Mouse (Mus musculus): ENCODE measurements around the gene Rbp7. TPM values are rescaled to one million over a fixed set of nuclear protein-coding genes. Genes with fewer than 3 reads are reported as not detected.
"Not testable (repeated sequence)": the region's sequence is repeated elsewhere in the genome, so short reads cannot be mapped to it uniquely, and the experiment has no call there.

Gene Rbp7
- 10 to 100 TPM; 14.6 to 15.4 TPM for total RNA-seq (2021)
- long read RNA-seq, experiment 1, transcript Rbp7-201 (4 exons, 619 nt) = major isoform, 26 of 28 reads
- long read RNA-seq, experiment 1, partial matches to known transcripts = 1 of 28 reads
- long read RNA-seq, experiment 1, other reads (novel, unspliced or antisense) = 1 of 28 reads
- long read RNA-seq, experiment 2, transcript Rbp7-201 (4 exons, 619 nt) = major isoform, 9 of 9 reads
- long read RNA-seq, experiment 2, partial matches to known transcripts = 0 of 9 reads
- long read RNA-seq, experiment 2, other reads (novel, unspliced or antisense) = 0 of 9 reads

DNA sequence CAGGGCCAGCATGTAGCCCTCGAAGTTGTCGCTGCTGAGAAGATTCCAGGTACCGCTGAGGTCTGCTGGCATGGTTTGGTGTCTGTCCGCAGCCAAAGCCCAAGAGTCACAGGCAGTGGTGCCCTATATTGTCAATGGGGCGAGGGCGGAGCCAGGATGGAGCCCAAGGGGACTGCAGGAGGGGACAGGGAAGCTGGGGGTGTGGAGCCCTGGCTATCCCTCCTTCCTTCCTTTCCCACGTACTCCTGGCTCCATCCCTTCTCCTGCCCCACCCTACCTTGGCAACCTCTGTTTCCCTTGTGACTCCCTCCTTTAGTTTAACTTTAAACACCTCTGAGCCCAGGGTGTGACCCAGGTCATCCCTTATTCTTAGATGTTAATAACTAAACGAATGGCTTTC lies at the start of gene Rbp7:
Rbp7 (minus strand) TSS at position 100 of the 400 bp plus-strand sequence.
- DNase-seq (ENCODE audit: low spot score) = peak; percentile 17

DNA sequence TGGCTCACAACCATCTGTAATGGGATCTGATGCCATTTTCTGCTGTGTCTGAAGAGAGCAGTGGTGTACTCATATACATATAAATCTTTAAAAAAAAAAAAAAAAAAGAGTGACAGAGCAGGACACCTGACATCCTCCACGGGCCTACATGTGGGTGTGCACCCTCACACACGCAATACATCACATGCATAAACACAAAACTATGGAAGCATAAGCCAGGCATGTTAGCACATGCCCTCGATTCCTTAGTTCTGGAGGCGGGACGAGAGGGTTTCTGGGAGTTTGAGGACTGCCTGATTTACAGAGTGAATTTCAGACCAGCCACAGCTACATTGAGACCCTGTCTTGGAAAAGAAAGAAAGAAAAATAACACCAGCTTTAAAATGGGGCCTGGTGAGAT lies 49.6 kb upstream of the Rbp7 start:
- no peak for DNase-seq (ENCODE audit: low spot score)

DNA sequence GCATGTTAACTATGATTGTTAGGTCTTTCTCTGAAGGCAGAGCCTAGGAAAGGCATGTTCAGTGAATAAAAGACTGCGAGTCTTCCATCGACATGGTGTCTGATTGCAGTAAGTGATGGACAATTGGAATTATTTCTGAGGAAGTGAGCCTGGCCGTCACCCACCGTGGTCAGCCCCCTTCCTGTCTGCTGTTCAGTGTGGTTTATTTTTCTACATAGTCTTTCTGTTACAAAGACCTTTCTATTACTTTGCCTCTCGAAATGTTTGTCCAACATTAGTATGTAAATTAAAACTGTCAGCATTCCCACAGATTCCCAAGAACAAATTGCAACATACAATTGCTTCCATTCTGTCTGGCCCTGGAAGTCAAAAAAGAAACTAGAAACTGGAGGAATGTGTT lies 45.0 kb upstream of the Rbp7 start:
- no peak for DNase-seq (ENCODE audit: low spot score)

DNA sequence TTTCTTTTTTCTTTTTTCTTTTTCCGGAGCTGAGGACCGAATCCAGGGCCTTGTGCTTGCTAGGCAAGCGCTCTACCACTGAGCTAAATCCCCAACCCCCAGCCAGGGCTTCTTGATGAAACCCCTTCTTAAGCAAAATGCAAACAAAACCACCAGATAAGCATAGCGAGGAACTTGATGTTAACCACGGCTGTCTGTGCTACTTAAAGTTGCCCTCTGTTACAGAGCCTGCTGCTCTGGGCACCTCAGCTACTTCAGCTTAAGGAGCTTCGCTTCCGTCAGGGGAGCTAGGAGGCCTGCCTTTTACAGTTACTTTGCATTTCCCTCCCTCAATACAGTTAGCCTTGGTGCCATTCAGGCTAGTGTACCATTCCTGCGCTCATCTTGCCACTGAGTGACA lies 44.1 kb upstream of the Rbp7 start:
- DNase-seq (ENCODE audit: low spot score) = no peak

DNA sequence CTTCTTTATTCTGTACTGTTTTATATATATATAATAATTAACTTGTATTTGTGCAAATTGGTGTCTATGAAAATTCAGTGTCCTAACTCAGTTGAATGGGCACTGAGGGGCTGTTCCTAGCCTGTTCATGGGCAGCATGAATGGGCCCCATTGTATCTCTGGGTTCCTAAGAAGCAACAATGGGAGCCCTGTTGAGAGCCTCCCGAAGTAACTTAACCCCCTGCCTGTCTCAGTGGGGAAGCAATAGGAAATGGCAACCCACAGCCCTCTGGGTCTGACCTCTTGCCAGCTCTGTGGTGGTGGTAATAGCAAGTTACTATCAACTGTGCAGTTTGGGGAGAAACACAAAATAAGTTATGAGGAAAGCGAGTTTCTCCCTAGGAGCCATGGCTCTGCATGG lies 41.8 kb upstream of the Rbp7 start:
- no peak for DNase-seq (ENCODE audit: low spot score)

DNA sequence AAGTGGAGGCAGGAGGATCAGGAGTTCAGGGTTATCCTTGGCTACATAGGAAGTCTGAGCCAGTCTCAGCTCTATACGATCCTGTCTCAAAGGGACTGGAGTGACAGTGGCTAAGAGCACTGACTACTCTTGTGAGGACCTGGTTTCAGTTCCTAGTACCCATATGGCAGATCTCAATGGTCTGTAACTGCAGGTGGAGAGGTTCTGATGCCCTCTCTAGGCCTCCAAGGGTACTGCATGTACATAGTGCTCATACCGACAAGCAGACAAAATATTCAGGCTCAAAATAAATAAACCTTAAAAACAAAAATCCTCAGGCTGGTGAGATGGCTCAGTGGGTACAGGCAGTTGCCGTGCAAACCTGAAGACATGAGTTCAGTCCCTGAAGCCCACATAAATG lies 36.4 kb upstream of the Rbp7 start:
- DNase-seq (ENCODE audit: low spot score) = no peak

DNA sequence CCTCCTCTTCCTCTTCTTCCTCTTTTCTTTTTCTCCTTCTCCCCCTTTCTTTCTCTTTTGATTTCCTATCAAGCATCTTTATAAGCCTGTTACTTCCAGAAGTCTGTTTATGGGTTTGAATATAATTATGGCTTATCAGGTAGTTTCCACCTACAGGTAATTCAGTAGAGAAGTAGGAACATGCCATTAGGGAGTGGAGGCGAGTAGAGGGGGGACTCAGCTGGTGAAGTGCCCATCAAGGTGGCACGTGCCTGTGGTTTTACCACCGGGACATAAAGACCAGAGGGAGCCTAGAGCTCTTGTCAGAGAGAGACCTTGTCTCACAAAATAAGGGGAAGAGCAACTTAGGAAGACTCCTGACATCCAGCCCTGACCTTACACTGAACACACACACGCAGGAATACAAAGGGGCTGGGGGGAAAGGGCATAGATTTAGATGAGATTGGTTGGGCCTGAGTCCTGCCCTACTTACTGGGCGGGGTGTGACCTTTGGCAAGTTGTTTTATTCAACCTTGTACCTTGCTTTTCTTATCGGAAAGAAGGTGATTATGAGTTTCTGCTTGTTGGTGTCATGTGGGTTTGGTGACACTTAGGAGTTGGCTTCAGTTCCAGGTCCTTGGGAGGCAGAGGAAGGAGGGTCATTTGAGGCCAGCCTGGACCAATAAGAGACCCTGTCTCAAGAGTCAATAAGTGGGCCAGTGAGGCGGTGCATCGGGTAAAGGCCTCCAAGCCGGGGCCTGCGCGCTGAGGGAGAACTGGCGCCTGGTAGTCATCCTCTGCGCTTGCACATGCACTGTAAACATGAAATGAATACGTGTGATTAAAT lies 34.9 kb upstream of the Rbp7 start:
- no peak for DNase-seq (ENCODE audit: low spot score)

DNA sequence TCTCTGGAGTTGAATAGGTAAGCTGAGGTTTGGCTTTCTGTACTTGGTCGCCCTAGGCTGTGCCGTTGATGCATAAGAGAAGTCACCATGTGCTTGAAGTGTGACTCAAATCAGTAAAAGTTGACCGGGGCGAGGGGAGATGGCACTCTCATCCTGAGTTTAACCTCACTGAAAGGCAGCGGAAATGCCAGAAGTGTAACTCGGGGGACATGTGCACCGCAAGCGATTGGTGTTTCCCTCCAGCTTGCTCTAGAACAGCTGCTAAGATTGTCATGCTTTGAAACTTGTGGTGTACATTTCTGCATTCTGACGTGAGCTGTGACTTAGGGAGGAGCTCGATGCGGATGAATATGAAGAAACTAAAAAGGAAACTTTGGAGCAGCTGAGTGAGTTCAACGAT lies 33.0 kb upstream of the Rbp7 start:
- no peak for DNase-seq (ENCODE audit: low spot score)

DNA sequence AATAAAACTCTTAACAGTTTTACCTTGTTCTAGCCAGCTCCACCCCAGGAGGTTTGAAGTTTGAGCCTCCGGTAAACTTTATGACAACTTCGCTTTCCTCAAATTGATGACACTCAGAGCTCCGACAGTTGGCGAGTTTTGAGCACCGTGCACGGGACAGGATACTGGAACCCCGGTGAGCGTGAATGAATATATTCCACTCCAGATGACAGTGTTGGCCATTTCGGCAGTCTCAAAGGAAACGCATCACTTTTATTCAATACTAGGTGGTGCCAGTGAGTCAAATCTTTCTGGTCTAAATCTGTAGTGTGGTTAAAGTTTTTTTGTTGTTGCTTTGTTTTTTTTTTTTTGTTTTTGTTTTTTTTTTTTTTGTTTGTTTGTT lies 31.0 kb upstream of the Rbp7 start:
- no peak for DNase-seq (ENCODE audit: low spot score)

DNA sequence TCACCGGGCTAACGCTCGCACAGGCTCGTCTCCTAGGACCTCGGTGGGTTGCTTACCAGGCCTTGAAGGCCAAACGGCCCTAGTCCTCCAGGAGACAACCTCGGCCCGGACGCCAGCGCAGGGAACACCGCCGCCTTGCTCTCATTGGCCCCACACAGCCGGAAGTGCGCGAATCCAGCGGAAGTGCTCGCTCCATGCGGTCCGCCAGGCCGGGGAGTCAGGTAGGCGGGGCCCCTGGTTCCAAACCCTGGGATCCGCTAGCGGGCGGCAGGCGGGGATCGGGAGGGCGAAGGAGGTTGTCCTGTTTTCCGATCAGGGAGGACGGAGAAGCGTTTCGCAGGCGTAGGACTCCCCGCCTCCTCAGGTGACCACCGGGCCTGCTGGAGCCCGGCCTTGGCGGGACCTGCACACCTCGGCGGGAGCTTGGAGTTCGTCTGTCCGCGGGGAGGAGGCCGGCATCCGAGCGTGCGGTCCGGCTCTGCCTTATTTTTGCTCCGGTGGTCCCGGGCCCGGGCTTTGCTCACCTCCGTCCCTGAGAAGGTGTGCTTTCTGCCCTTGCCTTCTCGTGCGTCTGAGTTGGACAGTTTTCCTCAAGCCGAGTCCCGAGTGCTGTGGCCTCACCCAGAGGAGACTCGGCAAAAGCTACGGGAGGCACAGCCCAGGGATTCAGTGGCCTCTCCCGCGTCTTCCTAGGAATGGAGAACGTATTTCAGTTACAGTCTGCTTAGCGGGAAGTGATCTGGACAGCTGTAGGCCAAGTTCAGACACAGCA lies 30.5 kb upstream of the Rbp7 start, which contains the start of the genes Nmnat1 and Lzic:
Nmnat1 (minus strand) TSS at position 150 of the 772 bp plus-strand sequence.
Lzic (plus strand) TSS at position 177 of the 772 bp plus-strand sequence.
- DNase-seq (ENCODE audit: low spot score) = peak; percentile 94

DNA sequence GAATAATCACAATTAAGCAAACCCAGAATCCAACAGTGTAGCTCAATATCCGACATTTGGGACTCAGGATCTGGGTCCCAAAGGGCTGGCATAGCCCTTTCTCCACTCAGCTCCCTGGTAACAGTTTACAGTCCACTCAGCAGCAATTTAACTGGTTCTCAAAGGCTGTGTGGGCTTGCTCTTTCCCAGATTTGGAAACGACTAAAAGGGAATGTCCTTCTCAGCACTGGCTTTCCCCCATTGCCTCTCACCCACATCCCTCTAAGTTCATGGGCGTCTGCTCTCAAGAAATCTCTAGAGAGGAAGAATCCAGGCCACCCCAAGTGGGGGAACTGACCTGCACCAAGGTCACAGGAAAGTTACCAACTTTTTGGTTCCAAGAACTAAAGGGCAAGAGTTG lies 29.8 kb upstream of the Rbp7 start:
- no peak for DNase-seq (ENCODE audit: low spot score)

DNA sequence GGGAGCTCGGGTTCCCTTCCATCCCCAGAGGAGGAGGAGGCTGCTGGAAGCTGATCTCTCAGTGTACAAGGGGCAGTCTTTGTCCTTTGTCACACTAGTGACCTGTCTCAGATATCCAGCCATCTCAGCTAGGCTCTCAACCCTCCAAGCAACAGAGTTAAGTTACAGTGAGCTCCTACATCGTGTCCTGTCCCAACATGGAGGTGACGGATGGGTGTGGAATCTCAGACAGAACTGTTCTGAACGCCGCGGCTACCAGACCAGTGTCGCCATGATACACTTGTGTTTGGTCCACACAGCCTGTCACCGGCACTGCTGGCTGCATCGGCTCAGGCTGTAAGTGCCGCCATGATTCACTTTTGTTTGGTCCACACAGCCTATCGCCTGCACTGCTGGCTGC lies 22.3 kb upstream of the Rbp7 start, which contains the start of gene Tmem274:
Tmem274 (plus strand) TSS at position 301 of the 400 bp plus-strand sequence.
- no peak for DNase-seq (ENCODE audit: low spot score)

DNA sequence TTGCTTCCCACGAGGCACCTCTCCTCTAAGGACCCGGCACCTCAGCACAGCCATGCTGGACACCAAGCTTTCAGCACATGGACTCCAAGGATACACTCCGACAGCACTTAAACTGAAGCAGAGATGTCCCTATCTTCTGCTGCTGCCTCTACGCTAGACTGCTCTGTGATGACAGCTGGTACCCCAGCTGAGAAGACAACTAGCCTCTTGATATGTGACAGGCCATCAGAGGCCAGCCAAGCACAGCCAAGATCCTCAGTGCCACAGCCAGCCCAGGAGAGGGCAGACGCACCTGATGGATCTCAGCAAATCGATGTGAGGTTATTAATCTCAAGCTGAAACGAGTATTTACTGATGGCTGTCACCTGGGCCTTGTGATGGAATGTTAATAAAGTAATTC lies 20.3 kb upstream of the Rbp7 start:
- DNase-seq (ENCODE audit: low spot score) = no peak

DNA sequence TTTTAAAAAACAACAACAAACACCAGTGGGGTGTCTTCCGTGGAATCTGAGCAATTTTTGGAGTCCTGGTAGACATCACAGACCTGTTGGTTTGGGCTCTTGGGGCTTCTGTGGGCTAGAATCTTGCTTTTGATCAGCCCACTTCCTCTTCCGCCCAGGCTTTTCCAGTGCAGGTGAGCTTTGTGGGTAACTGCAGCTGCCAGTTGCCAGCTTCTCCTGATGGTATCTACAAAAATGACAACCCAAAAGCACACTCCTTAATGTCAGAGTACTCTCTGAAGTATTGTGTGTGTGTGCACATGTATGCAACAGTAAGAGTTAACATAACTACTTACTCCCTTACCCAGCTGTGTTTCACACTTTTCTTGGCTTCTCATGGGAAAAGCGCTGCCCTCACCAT lies 14.8 kb upstream of the Rbp7 start:
- no peak for DNase-seq (ENCODE audit: low spot score)

DNA sequence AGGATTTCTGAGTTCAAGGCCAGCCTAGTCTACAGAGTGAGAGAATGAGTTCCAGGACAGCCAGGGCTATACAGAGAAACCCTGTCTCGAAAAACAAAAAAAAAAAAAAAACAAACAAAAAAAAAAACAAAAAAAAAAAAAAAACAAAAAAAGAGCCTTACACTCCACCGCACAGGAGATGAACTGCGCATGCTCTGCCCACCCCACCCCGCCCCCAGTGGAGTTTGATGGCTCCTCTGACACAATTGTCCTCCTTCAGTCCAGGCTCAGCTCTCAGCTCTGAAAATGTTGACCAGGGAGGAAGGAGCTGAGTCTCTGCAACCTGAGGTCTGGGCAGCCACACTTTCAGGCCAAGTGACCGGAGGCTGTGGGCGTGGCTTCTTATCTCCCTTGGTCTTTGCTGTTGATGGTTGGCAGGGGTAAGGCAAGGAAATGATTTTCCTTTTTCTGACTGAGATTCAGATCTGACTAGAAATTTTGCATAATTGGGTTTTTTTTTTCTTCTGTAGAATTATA lies 8.7 kb upstream of the Rbp7 start:
- no peak for DNase-seq (ENCODE audit: low spot score)

DNA sequence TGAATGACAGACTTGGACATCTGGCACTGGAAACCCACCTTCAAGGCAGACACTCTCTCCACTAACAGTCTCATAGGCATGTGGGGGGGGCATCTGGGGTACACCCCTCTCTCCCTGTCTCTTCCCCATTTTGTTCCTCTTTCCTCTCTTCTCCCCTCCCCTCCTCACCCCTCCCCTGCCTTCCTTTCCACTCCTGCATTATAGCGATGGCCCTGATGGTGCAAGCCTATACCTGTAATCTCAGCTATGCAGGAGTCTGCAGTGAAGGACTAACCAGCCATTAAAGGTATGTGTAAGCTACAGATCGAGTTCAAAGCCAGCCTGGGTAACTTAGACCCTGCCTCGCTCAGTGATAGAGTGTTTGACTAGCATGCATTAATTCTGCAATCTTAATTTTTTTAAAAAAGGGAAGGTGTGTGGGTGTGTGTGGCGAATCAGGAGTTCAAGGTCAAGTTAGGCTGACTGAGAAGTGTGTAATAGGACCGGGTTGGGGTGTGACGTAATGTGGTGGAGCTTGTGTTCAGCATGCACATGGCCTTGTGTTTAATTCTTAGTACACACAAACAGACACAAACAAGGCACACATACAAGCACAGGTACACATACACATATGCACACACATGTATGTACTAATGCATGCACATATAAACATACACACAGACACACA lies 7.7 kb upstream of the Rbp7 start:
- no peak for DNase-seq (ENCODE audit: low spot score)

DNA sequence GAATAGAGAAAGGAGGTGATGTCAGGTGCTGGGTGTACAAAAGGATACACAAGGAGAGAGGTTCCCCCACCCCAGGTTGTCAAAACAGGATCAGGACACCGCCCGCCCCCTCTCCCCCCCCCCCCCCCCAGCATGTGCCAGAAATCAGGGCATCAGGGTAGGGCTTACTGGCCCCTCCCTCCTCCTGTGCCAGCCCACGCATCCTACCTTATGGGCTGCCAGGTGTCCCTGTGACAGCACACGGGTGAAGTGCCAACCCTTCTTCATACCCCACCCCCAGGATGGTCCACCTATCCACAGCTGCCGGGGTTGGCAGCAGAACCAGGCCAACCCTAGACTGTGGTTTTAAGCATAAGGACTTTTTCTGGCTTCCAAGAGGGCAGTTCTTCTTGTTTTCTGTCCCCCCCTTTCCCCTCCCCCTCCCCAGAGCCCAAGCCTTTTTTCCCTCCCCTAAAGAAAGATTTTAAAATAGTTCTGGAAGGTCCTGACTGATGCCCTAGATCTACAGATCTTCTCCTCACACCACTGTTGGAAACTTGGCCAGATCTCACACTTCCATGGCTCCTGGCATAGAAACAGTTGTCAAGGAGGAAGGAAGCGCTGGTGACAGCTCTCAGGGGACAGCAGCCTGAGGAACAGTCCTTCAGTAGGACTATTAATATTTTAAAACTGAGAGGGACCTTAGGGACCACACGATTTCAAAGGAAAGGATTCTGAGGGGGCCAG lies 7.0 kb upstream of the Rbp7 start:
- DNase-seq (ENCODE audit: low spot score) = no peak

DNA sequence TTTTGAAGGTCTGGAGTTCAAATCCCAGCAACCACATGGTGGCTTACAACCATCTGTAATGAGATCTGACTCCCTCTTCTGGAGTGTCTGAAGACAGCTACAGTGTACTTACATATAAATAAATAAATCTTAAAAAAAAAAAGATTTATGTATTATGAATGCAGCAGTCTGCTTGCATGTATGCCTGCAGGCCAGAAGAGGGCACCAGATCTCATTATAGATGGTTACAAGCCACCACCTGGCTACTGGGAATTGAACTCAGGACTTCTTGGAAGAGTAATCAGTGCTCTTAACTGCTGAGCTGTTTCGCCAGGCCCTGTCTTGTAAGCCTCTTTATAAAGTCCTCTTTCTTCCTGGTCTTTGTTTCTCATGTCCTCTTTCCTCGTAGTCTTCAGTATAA lies 5.7 kb upstream of the Rbp7 start:
- not testable (repeated sequence) for DNase-seq (ENCODE audit: low spot score)

DNA sequence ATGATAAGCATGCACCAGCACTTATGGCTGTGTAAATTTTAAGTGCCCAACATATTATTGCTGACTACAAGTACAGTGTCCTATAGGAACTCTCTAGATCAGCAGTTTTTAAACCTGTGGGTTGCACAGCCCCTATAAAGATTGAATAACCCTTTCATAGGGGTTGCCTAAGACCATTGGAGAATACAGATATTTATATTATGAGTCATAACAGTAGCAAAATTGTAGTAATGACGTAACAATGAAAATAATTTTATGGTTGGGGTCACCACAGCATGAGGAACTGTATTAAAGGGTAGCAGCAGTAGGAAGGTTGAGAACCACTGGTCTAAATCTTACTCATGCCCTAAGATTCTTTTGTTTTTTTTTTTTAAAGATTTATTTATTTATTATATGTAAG lies 4.6 kb upstream of the Rbp7 start:
- DNase-seq (ENCODE audit: low spot score) = no peak

DNA sequence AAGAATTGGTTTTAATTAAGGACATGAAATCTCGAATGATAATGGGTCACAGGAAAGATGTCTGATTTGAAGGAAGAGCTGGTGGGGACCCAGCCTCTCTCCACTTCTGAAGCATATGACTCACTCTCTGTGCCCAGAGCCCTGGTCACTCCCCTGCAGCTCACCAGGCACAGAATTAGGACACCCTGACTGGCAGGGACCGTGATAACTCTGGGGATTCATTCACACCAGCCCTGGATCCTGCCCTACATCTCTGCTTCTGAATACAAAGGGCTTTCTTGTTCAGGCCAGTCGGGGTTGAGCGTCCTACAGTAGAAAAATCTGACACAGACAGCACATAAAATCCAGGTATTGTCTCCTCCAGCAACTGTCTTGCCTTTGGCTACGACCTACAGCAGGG lies 3.7 kb upstream of the Rbp7 start:
- no peak for DNase-seq (ENCODE audit: low spot score)
